Mouse (Mus musculus): ENCODE measurements at regions not wholly inside any gene's neighbourhood (a gene's known extent, or its start where the extent isn't known, plus 50 kb on each side); places are given as distances from the start of the nearest gene placed in this dataset.

DNA sequence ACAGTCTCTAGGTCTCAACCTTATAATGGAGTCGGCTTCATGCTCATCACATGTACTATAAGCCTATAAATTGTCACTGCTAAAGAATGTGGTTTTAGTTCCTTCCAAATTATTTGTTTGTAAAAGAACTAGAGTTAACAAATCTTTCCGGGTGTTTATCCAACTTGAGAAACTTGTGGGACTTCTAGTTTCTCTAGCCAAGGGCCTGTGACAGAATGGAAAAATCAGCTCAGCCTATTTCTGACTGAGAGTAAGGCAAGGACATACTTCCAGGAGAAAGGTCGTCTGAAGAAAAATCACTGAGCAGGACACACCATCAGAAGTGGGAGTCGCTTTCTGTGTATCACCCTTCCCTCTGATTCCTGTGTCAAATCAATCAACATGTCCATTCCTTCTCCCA, 248.7 kb downstream of the Rnf152 start:
- DNase-seq (no peak), ATAC-seq (no peak)
- H3K4me3 ChIP-seq (ENCODE audit: low read depth, low read length) = no peak overlapping the region
- 89% methylated on average over 4 of the region's 4 CpGs for WGBS
- TF ChIP-seq CTCF (IDR thresholded peaks at IDR 0.05; ENCODE audit: low read depth) = no peak
- H3K27me3 ChIP-seq (ENCODE audit: insufficient read depth, low read length) = no peaks in the 10 kb centered on the region
- no peak overlapping the region for H3K4me2 ChIP-seq (ENCODE audit: low read depth)
- no peaks in the 10 kb centered on the region for H3K4me1 ChIP-seq (ENCODE audit: insufficient read depth)
- no peak overlapping the region for H3K27ac ChIP-seq (ENCODE audit: low read depth, low read length)
- no peaks in the 10 kb centered on the region for H3K9me3 ChIP-seq (ENCODE audit: low read length)
- no peak overlapping the region for H3K9ac ChIP-seq
- no peaks in the 10 kb centered on the region for H3K36me3 ChIP-seq (ENCODE audit: insufficient read depth)

DNA sequence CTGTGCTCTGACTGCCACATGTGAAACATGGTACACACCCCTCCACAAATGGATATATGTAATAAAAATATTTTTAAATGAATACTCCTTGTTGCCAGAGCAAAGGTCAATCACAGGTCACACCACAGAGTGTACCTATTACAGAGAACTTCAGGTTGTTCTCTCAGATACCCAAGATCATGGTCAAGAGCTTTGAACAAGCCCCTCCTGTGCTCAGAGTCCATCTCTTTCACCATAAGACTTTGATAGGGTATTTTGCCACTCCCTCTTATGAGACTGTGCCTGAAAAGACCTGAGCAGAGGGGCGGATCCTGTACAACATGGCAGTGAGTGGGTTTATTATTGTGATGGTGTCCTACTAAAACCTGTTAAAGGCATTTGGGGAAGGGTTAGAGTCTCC, 249.3 kb downstream of the Rnf152 start:
- Histone ChIP-seq H3K9me3 (ENCODE audit: low read length) (no peaks in the 10 kb centered on the region), H3K36me3 (ENCODE audit: insufficient read depth) (no peaks in the 10 kb centered on the region), H3K4me2 (ENCODE audit: low read depth) (no peak overlapping the region), H3K9ac (no peak overlapping the region), H3K27me3 (ENCODE audit: insufficient read depth, low read length) (no peaks in the 10 kb centered on the region), H3K27ac (ENCODE audit: low read depth, low read length) (no peak overlapping the region), H3K4me3 (ENCODE audit: low read depth, low read length) (no peak overlapping the region), H3K4me1 (ENCODE audit: insufficient read depth) (no peaks in the 10 kb centered on the region)
- DNase-seq (no peak), ATAC-seq (no peak)
- TF ChIP-seq CTCF (IDR thresholded peaks at IDR 0.05; ENCODE audit: low read depth) = no peak
- WGBS = 84% methylated on average over 1 of the region's 1 CpGs

DNA sequence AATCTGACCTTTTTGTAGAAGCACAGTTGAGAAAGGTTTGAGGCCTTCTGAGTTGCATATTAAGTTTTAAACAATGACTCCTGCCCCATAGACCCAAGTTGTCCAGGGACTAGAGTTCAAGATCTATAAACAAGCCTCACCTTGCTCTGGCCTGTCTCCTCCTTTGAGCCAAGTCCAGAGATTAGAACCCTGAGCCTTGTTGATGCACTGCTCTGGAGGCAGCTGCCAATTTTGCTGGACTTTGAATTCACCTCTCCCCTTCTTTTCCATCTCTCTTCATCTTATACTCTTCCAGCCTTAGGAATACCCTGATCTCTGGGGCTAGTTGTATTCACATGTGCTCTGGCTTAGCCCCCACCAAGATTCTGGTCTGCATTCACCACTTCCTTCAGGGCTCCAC, 251.3 kb downstream of the Rnf152 start:
- H3K9ac ChIP-seq = no peak overlapping the region
- H3K36me3 ChIP-seq (ENCODE audit: insufficient read depth) = no peaks in the 10 kb centered on the region

DNA sequence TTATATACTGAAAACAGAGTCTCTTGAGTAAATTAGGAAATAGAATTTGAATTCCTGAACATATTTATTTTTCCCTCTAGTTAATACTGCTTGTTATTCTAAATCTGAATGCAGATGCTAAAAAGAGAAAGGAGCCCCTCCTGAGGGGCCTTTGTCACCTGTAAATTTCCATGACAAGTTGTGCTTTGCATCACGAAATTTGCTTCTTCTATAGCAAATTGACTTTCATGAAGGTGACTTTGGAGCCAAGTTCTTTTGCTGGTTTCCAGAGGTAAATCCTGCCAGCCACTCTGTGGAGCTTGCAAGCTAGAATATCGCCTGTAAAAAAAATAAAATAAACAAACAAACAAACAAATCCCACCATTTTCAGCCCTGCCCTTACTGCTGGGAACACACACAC, 261.4 kb downstream of the Rnf152 start:
- Histone ChIP-seq H3K9ac (no peak overlapping the region), H3K4me1 (ENCODE audit: insufficient read depth) (no peaks in the 10 kb centered on the region), H3K27me3 (ENCODE audit: insufficient read depth, low read length) (no peaks in the 10 kb centered on the region), H3K36me3 (ENCODE audit: insufficient read depth) (no peaks in the 10 kb centered on the region), H3K9me3 (ENCODE audit: low read length) (no peaks in the 10 kb centered on the region), H3K4me2 (ENCODE audit: low read depth) (no peak overlapping the region), H3K27ac (ENCODE audit: low read depth, low read length) (no peak overlapping the region), H3K4me3 (ENCODE audit: low read depth, low read length) (no peak overlapping the region)
- WGBS = 43% methylated on average over 2 of the region's 2 CpGs
- ATAC-seq (no peak), DNase-seq (no peak)
- no peak for TF ChIP-seq CTCF (IDR thresholded peaks at IDR 0.05; ENCODE audit: low read depth)

More for the DNA sequence above, 251.3 kb downstream of the Rnf152 start:
- H3K4me1 ChIP-seq (ENCODE audit: insufficient read depth) = no peaks in the 10 kb centered on the region
- no peak for TF ChIP-seq CTCF (IDR thresholded peaks at IDR 0.05; ENCODE audit: low read depth)
- ATAC-seq (no peak), DNase-seq (no peak)
- H3K27me3 ChIP-seq (ENCODE audit: insufficient read depth, low read length) = no peaks in the 10 kb centered on the region
- H3K4me3 ChIP-seq (ENCODE audit: low read depth, low read length) = no peak overlapping the region
- H3K27ac ChIP-seq (ENCODE audit: low read depth, low read length) = no peak overlapping the region
- no peaks in the 10 kb centered on the region for H3K9me3 ChIP-seq (ENCODE audit: low read length)
- H3K4me2 ChIP-seq (ENCODE audit: low read depth) = no peak overlapping the region

DNA sequence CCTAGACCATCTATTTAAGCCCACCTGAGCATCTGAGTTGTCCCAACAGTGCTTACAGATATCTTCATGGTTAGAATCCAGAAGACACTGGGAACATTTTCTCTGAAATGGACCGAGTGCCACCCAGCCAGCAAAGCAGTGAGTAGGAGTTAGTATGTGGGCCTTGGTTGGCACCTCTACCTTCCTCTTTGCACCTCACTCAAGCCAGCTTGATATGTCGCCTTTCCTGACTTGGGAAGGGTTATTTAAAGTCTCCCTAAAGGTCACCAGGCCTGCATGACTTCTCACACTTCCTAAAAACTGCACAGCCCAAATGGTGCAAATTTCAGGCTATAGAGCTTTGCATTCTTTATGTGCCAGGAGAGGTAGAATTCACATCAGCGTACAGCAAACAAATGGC, 262.0 kb downstream of the Rnf152 start:
- no peaks in the 10 kb centered on the region for H3K27me3 ChIP-seq (ENCODE audit: insufficient read depth, low read length)
- H3K27ac ChIP-seq (ENCODE audit: low read depth, low read length) = no peak overlapping the region
- no peaks in the 10 kb centered on the region for H3K9me3 ChIP-seq (ENCODE audit: low read length)
- H3K9ac ChIP-seq = no peak overlapping the region
- DNase-seq = no peak
- no peaks in the 10 kb centered on the region for H3K4me1 ChIP-seq (ENCODE audit: insufficient read depth)
- H3K4me3 ChIP-seq (ENCODE audit: low read depth, low read length) = no peak overlapping the region
- 85% methylated on average over 3 of the region's 3 CpGs for WGBS
- TF ChIP-seq CTCF (IDR thresholded peaks at IDR 0.05; ENCODE audit: low read depth) = no peak
- no peaks in the 10 kb centered on the region for H3K36me3 ChIP-seq (ENCODE audit: insufficient read depth)
- no peak overlapping the region for H3K4me2 ChIP-seq (ENCODE audit: low read depth)
- ATAC-seq = no peak

DNA sequence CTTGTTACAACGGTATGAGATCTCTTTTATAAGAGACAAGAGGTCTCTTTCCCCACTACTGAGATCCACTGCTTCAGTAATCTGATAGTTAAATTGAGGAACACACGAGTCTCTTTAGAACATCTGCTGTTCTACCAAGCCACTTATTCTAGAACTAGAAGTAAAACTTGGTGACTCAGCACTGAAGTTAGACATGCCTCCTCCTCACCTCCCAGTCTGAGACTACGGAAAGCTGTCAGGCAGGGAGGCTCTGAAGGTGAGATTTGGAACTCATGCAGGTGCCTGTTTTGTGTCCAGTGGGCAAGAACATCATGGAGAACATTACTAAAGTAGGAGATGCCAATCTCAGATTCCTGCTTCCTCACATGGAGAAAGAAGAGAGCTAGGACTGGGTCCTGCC, 262.6 kb downstream of the Rnf152 start:
- Histone ChIP-seq H3K4me2 (ENCODE audit: low read depth) (no peak overlapping the region), H3K4me1 (ENCODE audit: insufficient read depth) (no peaks in the 10 kb centered on the region), H3K9me3 (ENCODE audit: low read length) (no peaks in the 10 kb centered on the region), H3K36me3 (ENCODE audit: insufficient read depth) (no peaks in the 10 kb centered on the region), H3K9ac (no peak overlapping the region), H3K27ac (ENCODE audit: low read depth, low read length) (no peak overlapping the region), H3K27me3 (ENCODE audit: insufficient read depth, low read length) (no peaks in the 10 kb centered on the region), H3K4me3 (ENCODE audit: low read depth, low read length) (no peak overlapping the region)
- WGBS = 90% methylated on average over 3 of the region's 3 CpGs
- DNase-seq (no peak), ATAC-seq (no peak)
- TF ChIP-seq CTCF (IDR thresholded peaks at IDR 0.05; ENCODE audit: low read depth) = no peak

DNA sequence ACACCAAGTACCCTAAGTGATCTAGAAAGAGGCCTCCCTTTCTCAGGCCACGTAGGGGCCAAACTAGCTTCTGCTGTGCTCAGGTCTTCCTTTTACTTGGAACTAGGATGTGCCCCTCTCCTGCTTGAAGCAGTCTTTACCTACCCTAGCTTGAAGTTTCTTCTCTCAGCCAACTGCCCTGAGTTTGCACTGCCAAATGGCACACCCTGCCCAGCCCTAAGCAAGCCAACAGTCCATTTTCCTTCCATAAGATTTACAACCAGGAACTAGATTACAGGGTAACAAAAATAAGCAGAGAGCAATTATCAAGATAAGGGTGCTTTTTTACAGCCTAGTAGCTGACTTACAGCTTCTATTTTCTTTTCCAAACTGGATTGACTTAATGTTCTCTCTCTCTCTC, 263.5 kb downstream of the Rnf152 start:
- Histone ChIP-seq H3K4me2 (ENCODE audit: low read depth) (no peak overlapping the region), H3K27me3 (ENCODE audit: insufficient read depth, low read length) (no peaks in the 10 kb centered on the region), H3K27ac (ENCODE audit: low read depth, low read length) (no peak overlapping the region), H3K4me3 (ENCODE audit: low read depth, low read length) (no peak overlapping the region), H3K9ac (no peak overlapping the region), H3K9me3 (ENCODE audit: low read length) (no peaks in the 10 kb centered on the region), H3K4me1 (ENCODE audit: insufficient read depth) (no peaks in the 10 kb centered on the region), H3K36me3 (ENCODE audit: insufficient read depth) (no peaks in the 10 kb centered on the region)
- WGBS = 70% methylated on average over 1 of the region's 1 CpGs
- ATAC-seq = no peak
- TF ChIP-seq CTCF (IDR thresholded peaks at IDR 0.05; ENCODE audit: low read depth) = no peak
- no peak for DNase-seq

DNA sequence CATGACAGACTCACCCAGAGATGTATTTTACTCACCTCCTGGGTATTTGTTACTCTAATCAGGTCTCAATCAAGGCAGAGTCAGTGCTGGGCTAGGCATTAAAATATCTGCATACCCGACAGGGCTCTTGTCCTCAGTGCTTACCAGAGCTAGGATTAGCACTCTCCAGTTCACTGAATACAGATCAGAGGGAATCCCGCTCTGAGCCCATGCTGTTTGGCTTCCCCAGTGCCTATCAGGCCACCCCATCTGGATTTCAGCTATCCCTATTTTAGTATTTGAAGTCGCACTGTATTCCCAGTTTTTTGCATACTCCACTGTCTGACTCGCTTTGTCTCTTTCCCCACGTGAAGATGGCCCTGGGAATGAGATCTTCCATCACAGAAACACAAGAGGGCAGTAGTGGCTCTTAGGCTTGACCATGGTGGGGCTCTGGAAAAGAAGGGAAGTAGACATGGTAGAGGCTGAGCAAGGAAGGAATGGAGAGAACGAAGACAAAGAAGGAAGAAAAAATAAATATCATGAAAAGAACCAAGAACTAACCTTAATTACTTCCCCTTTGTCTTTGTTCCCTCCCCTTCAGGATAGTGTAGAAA, 264.1 kb downstream of the Rnf152 start:
- ATAC-seq (peak; percentile 54), DNase-seq (no peak)
- no peak overlapping the region for H3K4me3 ChIP-seq (ENCODE audit: low read depth, low read length)
- H3K4me1 ChIP-seq (ENCODE audit: insufficient read depth) = no peaks in the 10 kb centered on the region
- no peak overlapping the region for H3K4me2 ChIP-seq (ENCODE audit: low read depth)
- peak; percentile 56 for TF ChIP-seq CTCF (IDR thresholded peaks at IDR 0.05; ENCODE audit: low read depth)
- H3K36me3 ChIP-seq (ENCODE audit: insufficient read depth) = no peaks in the 10 kb centered on the region
- no peaks in the 10 kb centered on the region for H3K27me3 ChIP-seq (ENCODE audit: insufficient read depth, low read length)
- no peak overlapping the region for H3K9ac ChIP-seq
- no peaks in the 10 kb centered on the region for H3K9me3 ChIP-seq (ENCODE audit: low read length)
- WGBS = 19% methylated on average over 6 of the region's 6 CpGs
- H3K27ac ChIP-seq (ENCODE audit: low read depth, low read length) = no peak overlapping the region
